Mouse (Mus musculus) midbrain, embryonic 14.5 days (tissue): Measurements from ENCODE around the gene Samd4. TPM values are rescaled to one million over a fixed set of nuclear protein-coding genes. Genes with fewer than 3 reads are reported as not detected.
A peak's percentile ranks its signal among the peaks of the same experiment; 100 is the strongest.

Experiments
- ATAC-seq: fragments of 200-750 bp; cut with Nextera tagmentation; 2 replicates; pipeline ENCODE4 v1.8.0; 2017; ENCODE audit warnings: moderate number of reproducible peaks, moderate library complexity; ENCODE audit not compliant: low FRiP score, low TSS enrichment
- DNase-seq: peaks from one replicate; pipeline ENCODE4 v3.0.0-alpha.2; 2015
- H3K27ac ChIP-seq: fragments of 300-500 bp; sonication (generic); replicated peaks from 2 replicates; pipeline ENCODE4 v1.5.1; 2014; ENCODE audit warnings: mild to moderate bottlenecking, low read depth, low read length, moderate library complexity
- H3K27me3 ChIP-seq: fragments of 300-500 bp; sonication (generic); 2 replicates; pipeline ENCODE4 v1.6.1; 2014; ENCODE audit warnings: low read length, control low read depth, mixed read lengths; ENCODE audit not compliant: control insufficient read depth, insufficient read depth
- H3K36me3 ChIP-seq: fragments of 300-500 bp; sonication (generic); 2 replicates; pipeline ENCODE4 v1.6.1; 2014; ENCODE audit warnings: low read length, control low read depth; ENCODE audit not compliant: control insufficient read depth, insufficient read depth
- H3K4me1 ChIP-seq: fragments of 300-500 bp; sonication (generic); 2 replicates; pipeline ENCODE4 v1.6.1; 2014; ENCODE audit warnings: mild to moderate bottlenecking, antibody characterized with exemption, low read length, control low read depth; ENCODE audit not compliant: control insufficient read depth, insufficient read depth
- H3K4me2 ChIP-seq: fragments of 300-500 bp; sonication (generic); 2 replicates; pipeline ENCODE4 v1.6.1; 2014; ENCODE audit warnings: mild to moderate bottlenecking, low read length, moderate library complexity
- H3K4me3 ChIP-seq: fragments of 300-500 bp; sonication (generic); replicated peaks from 2 replicates; pipeline ENCODE4 v1.5.1; 2014; ENCODE audit warnings: low read depth, low read length
- H3K9ac ChIP-seq: fragments of 300-500 bp; sonication (generic); replicated peaks from 2 replicates; pipeline ENCODE4 v1.6.1; 2014; ENCODE audit warnings: mild to moderate bottlenecking, low read length, moderate library complexity
- H3K9me3 ChIP-seq: fragments of 300-500 bp; sonication (generic); 2 replicates; pipeline ENCODE4 v1.6.1; 2016; ENCODE audit warnings: low read length, control low read depth, mixed read lengths; ENCODE audit not compliant: control insufficient read depth
- WGBS: fragments of 180-500 bp; shearing (Covaris S2); extraction: QIAGEN DNeasy Blood & Tissue Kit; methylation state at CpG from one replicate; pipeline ENCODE4 v1.1.7; 2014; 5-methylcytosine and 5-hydroxymethylcytosine counted together
- polyA plus RNA-seq: library from polyadenylated mRNA; unstranded; fragments of >200 nt; fragmentation: Nextera tagmentation; extraction: Ambion mirVana; gene quantifications from 2 replicates; pipeline ENCODE4 v1.2.1, GENCODE M21; 2014

The Samd4 gene
- polyA plus RNA-seq, 1 experiment from 2014 or later = 3.1 TPM

DNA sequence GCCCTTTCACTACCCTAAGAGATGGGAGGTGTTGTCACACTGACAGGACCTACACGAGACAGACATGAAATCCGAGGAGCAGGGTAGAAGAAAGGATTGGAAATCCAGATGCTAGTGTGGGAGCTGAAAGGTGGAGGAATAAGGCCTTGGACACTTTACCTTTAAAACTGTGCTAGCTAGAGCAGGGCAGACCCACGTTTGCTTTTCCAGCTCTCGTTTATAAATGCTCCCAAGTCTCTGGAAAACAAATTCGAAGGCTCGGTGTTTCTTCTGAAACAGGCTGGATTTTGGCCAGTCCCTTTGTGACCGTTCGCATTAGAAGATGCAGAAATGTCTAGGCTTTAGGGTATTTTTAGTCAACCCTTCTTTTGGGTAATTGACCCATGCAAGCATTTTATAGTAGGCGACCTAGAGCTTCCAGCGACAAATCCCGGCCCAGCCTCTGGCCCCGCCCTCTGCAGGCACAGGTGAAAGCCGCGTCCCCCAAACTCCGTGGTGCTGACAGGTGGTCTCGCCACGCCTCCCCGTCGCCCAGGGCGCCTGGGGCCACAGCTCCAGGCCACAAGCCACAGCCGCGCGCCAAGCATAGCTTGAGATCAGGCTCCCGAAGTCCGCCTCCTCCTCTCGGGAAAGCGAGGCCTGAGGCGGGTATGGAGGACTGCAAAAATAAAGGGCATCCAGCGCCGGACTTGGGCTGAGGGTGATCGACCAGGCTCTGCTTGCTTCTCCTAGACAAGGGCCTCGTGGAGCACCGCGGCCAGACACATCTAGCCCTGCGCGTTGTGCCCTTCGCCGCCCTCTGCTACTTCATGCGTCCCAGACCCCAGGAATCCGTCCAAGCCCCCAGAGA, 848 bp upstream of the Samd4 start:
- WGBS = 4% methylated on average over 40 of the region's 40 CpGs

DNA sequence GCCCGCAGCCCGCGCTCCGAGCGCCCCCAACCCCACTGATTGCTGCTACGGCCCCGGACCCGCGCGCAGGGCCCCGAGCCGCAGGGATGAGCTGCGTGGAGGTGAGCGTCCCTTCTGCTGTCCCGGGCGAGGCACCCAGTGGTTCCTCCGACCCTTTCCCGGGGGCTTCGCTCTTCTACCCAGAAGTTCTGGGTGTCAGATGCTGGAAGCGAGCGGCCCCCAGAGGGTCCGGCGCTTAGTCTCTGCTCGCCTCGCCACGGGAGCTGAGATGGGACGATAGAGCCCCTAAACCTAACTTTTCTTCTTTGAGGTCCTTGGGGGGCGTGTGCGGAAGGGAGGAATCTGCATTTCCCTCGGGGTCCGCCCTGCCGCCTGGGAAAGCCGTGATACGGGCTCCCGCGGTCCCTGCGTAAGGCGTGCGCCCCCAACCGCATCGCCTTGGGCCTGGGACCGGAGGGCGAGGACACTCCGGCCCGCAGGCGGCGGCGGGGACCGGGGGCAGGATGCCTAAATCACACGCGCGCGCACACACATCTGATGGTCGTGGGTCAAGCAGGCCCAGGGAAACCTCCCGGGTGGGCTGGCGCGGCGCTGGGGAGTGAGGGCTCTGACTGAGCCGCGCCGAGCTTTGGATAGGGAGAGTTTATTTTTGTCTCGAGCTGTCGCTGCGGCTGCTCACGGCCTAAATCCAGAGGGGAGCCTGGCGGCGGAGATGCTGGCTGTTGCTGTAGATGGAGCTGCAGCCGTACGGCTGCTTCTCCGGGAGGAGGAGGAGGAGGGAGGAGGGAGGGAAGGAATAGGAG, 615 bp downstream of the Samd4 start:
- H3K27ac ChIP-seq = peak overlapping the region; percentile 49; the same call in 1 of the 2 replicates
- under 1% methylated on average over 69 of the region's 70 CpGs for WGBS
- peak; percentile 18 for ATAC-seq

More for the DNA sequence above, 848 bp upstream of the Samd4 start:
- no peak overlapping the region for H3K27ac ChIP-seq
- H3K36me3 ChIP-seq = no peaks in the 10 kb centered on the region
- DNase-seq (peak; percentile 56), ATAC-seq (peak; percentile 8; the same call in 1 of the 2 replicates)
- H3K4me3 ChIP-seq = peak overlapping the region; percentile 62
- H3K4me1 ChIP-seq = peaks cover 15% of the 10 kb centered on the region
- no peaks in the 10 kb centered on the region for H3K9me3 ChIP-seq
- peak overlapping the region; percentile 79 for H3K4me2 ChIP-seq
- peak overlapping the region; percentile 64 for H3K9ac ChIP-seq
- peaks cover 5% of the 10 kb centered on the region; the same call in 1 of the 2 replicates for H3K27me3 ChIP-seq

DNA sequence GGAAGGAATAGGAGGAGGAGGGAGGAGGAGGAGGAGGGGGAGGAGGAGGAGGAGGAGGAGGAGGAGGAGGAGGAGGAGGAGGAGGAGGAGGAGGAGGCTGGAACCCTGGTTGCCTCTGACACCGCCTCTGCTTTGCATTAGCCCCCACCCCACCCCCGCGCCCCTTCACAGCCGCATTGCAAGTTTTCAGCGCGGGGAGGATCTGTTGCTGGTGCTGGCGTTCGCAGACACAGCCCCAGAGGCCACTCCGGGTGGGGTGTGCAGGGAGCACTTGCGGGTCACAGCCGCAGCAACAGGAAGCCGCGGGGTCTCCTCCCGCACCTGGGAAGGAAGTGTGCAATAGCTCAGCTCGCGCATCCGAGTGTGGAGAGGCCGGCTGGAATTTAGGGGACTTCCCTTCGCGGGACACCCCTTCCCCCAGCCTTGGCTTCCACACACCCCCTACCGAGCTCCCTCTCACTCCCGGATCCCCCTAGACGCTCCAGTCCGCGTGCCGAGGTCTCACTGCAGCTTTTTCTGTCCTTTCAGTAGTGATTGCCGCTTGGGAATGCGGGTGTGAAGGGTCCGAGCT, 1.3 kb downstream of the Samd4 start:
- H3K9me3 ChIP-seq = no peaks in the 10 kb centered on the region
- DNase-seq = peak; percentile 73
- peak overlapping the region; percentile 84 for H3K27ac ChIP-seq
- ATAC-seq = no peak; the same call in 1 of the 2 replicates
- H3K4me1 ChIP-seq = peaks cover 15% of the 10 kb centered on the region
- H3K27me3 ChIP-seq = peaks cover 5% of the 10 kb centered on the region; the same call in 1 of the 2 replicates
- H3K4me2 ChIP-seq = peak overlapping the region; percentile 79
- H3K9ac ChIP-seq = peak overlapping the region; percentile 57
- peak overlapping the region; percentile 62 for H3K4me3 ChIP-seq
- H3K36me3 ChIP-seq = no peaks in the 10 kb centered on the region
- WGBS = under 1% methylated on average over 28 of the region's 29 CpGs

More for the DNA sequence above, 615 bp downstream of the Samd4 start:
- Histone ChIP-seq H3K4me3 (peak overlapping the region; percentile 62), H3K4me1 (peaks cover 15% of the 10 kb centered on the region), H3K36me3 (no peaks in the 10 kb centered on the region), H3K9me3 (no peaks in the 10 kb centered on the region), H3K9ac (peak overlapping the region; percentile 64), H3K4me2 (peak overlapping the region; percentile 79), H3K27me3 (peaks cover 5% of the 10 kb centered on the region; the same call in 1 of the 2 replicates)
- peak; percentile 81 for DNase-seq

DNA sequence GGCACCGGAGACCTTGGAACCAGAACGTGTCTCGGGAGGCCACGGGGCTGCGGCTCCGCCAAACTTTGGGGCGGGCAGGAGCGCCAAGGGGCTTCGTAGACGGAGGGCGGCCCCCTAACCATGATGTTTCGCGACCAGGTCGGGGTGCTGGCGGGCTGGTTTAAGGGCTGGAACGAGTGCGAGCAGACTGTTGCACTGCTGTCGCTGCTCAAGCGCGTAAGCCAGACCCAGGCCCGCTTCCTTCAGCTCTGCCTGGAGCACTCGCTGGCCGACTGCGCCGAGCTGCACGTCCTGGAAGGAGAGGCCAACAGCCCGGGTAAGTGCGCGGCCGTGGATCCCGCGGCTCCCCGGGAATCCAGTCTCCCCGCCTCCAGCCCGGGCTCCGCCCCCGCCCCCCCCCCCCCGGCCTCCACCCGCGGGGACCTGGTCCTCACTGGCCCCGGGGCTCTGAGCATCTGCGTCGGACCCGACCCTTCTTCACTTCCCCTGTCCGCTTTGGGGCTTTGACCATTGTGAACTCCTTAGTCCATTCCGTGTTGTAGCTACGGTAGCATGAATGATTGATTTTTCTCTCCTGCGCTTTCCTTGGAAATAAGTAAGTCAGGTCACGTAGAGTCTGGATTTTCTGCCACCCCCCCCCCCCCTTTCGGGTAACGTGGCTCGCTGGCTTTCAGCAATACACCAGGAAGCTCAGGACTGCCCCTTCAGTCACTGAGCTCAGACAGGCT, 2.2 kb downstream of the Samd4 start:
- Histone ChIP-seq H3K9me3 (no peaks in the 10 kb centered on the region), H3K4me2 (peak overlapping the region; percentile 79), H3K36me3 (no peaks in the 10 kb centered on the region), H3K4me1 (peaks cover 15% of the 10 kb centered on the region), H3K27ac (peak overlapping the region; percentile 84), H3K27me3 (peaks cover 5% of the 10 kb centered on the region; the same call in 1 of the 2 replicates), H3K9ac (peak overlapping the region; percentile 57), H3K4me3 (peak overlapping the region; percentile 62)
- ATAC-seq (peak; percentile 64), DNase-seq (peak; percentile 83)
- WGBS = under 1% methylated on average over 50 of the region's 52 CpGs

DNA sequence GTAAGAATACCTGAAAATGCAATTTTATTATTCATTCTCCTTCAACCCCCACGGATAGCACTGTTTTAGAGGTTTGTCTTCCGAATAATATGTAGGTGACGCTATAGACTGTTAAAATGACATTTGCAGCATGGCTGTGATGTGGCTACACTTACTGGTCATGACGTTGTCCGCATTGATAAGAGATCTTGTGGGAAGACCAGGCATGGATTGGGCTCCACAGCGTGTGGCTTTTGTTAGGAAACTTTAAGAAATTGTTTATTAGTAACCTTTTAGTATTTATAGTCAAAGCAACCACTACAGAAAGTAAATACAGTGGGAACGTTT, 2.7 kb downstream of the Samd4 start:
- under 1% methylated on average over 7 of the region's 7 CpGs for WGBS
- peaks cover 5% of the 10 kb centered on the region; the same call in 1 of the 2 replicates for H3K27me3 ChIP-seq
- no peak for DNase-seq
- H3K4me2 ChIP-seq = peak overlapping the region; percentile 79
- no peaks in the 10 kb centered on the region for H3K9me3 ChIP-seq
- peak overlapping the region; percentile 84 for H3K27ac ChIP-seq
- peaks cover 15% of the 10 kb centered on the region for H3K4me1 ChIP-seq
- H3K4me3 ChIP-seq = peak overlapping the region; percentile 62
- H3K36me3 ChIP-seq = no peaks in the 10 kb centered on the region
- H3K9ac ChIP-seq = peak overlapping the region; percentile 57
- peak; percentile 11; the same call in 1 of the 2 replicates for ATAC-seq

DNA sequence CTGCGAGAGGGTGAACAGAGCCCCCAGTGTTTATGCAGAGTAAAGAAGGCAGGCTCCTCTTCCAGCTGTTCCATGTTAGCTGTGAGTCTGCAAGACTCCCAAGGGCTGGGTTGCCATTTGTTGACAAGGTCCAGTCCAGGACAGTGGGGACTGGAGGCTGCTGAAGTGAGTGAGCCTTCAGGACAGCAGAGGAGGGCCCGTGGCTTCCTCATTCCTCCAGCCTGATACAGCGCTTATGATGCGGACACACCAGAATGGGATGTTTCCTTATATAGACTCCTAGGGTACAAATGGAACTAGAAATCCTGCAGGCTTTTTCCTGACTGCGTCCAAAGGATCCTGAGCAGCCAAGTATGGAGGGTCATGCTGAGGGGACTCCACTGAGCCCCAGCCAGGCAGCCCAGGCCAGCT, 3.2 kb downstream of the Samd4 start:
- Histone ChIP-seq H3K4me1 (peaks cover 15% of the 10 kb centered on the region), H3K4me2 (peak overlapping the region; percentile 79), H3K9me3 (no peaks in the 10 kb centered on the region), H3K36me3 (no peaks in the 10 kb centered on the region), H3K4me3 (peak overlapping the region; percentile 62), H3K9ac (peak overlapping the region; percentile 57), H3K27ac (peak overlapping the region; percentile 38; the same call in 1 of the 2 replicates), H3K27me3 (peaks cover 5% of the 10 kb centered on the region; the same call in 1 of the 2 replicates)
- WGBS = 23% methylated on average over 5 of the region's 5 CpGs
- ATAC-seq (no peak), DNase-seq (peak; percentile 49)

DNA sequence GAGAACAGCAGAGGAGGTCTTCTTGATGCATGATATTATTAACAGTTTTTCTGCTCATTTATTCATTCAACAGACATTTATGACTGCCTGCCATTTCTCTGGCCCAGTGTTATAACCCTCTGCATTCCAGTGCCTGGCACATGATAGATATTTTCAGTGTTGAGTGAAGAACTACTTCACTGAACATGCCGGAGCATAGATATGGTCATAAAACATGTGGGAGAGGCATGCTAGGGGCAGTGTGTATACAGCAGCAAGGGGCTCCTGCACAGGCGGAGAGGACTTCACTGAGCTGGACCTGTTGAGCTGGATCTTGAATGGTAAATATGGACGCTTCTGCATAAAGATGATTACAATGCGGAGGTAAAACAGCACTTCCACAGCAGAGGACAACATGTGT, 6.4 kb downstream of the Samd4 start:
- no peaks in the 10 kb centered on the region for H3K27me3 ChIP-seq
- H3K36me3 ChIP-seq = no peaks in the 10 kb centered on the region
- H3K4me2 ChIP-seq = no peak overlapping the region
- DNase-seq (no peak), ATAC-seq (no peak)
- H3K9me3 ChIP-seq = no peaks in the 10 kb centered on the region
- H3K4me3 ChIP-seq = no peak overlapping the region
- 94% methylated on average over 4 of the region's 4 CpGs for WGBS
- H3K4me1 ChIP-seq = peaks cover 8% of the 10 kb centered on the region
- H3K27ac ChIP-seq = no peak overlapping the region
- no peak overlapping the region for H3K9ac ChIP-seq

DNA sequence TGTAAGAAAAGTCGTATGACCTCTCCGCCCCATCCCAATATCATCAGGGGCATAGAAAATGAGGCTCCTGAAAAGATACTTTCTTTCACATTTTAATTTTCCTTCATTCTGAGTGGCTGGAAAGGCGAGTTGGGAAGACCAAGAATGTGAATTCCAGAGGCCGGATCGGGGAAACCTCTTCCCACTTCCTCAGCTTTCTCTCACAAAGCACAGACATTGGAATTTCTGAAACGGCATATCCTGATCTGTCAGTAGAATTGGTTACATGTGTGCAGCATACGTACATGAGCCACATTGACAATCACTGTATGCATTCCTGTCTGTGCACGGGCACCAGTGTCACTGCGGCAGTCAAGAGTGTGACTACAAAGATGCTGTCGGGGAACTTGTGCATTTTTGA, 11.3 kb downstream of the Samd4 start:
- H3K9ac ChIP-seq = no peak overlapping the region
- H3K4me1 ChIP-seq = no peaks in the 10 kb centered on the region
- no peak for ATAC-seq
- 95% methylated on average over 10 of the region's 10 CpGs for WGBS
- no peaks in the 10 kb centered on the region for H3K9me3 ChIP-seq
- no peak overlapping the region for H3K4me3 ChIP-seq
- H3K36me3 ChIP-seq = no peaks in the 10 kb centered on the region
- H3K27ac ChIP-seq = no peak overlapping the region
- DNase-seq = no peak
- no peak overlapping the region for H3K4me2 ChIP-seq
- no peaks in the 10 kb centered on the region for H3K27me3 ChIP-seq
